Mouse (Mus musculus) CH12.LX (cell line): ENCODE measurements around the gene Gm10428.

Source experiments
- BHLHE40 ChIP-seq: IDR thresholded peaks from 2 replicates; pipeline ENCODE4 v1.6.1; 2011; ENCODE audit warnings: mild to moderate bottlenecking, low read depth, low read length, improper control_type of control experiment
- CTCF ChIP-seq, 2 experiments: IDR thresholded peaks in 1 of 2; conservative IDR thresholded peaks in 1 of 2; 2 replicates each; pipeline ENCODE4 v1.5.1; 2011 to 2012; ENCODE audit warnings: low read depth in 2 of 2, low read length in 2 of 2, improper control_type of control experiment in 1 of 2, inconsistent platforms in 1 of 2, mild to moderate bottlenecking in 1 of 2, moderate library complexity in 1 of 2
- E2F4 ChIP-seq: IDR thresholded peaks from 2 replicates; pipeline ENCODE4 v1.6.1; 2011; ENCODE audit warnings: low read depth, low read length, improper control_type of control experiment; ENCODE audit not compliant: insufficient replicate concordance
- EP300 ChIP-seq: IDR thresholded peaks from 2 replicates; pipeline ENCODE4 v1.6.1; 2011; ENCODE audit warnings: low read length, improper control_type of control experiment
- ETS1 ChIP-seq: conservative IDR thresholded peaks from 2 replicates; pipeline ENCODE4 v1.6.1; 2012; ENCODE audit warnings: low read depth, mild to moderate bottlenecking, inconsistent platforms, low read length, improper control_type of control experiment, moderate library complexity
- GABPA ChIP-seq: IDR thresholded peaks from 2 replicates; pipeline ENCODE4 v1.6.1; 2012; ENCODE audit warnings: low read depth, low read length, improper control_type of control experiment, inconsistent platforms; ENCODE audit not compliant: insufficient replicate concordance
- HCFC1 ChIP-seq: IDR thresholded peaks from 2 replicates; pipeline ENCODE4 v1.6.1; 2012; ENCODE audit warnings: low read depth, mild to moderate bottlenecking, inconsistent platforms, low read length, improper control_type of control experiment
- MAX ChIP-seq: IDR thresholded peaks from 2 replicates; pipeline ENCODE4 v1.6.1; 2011; ENCODE audit warnings: low read length, improper control_type of control experiment
- POLR2A ChIP-seq: IDR thresholded peaks from 2 replicates; pipeline ENCODE4 v1.6.1; 2011; ENCODE audit warnings: low read depth, mild to moderate bottlenecking, improper control_type of control experiment, low read length
- RAD21 ChIP-seq: IDR thresholded peaks from 2 replicates; pipeline ENCODE4 v1.6.1; 2011; ENCODE audit warnings: low read depth, mild to moderate bottlenecking, low read length, improper control_type of control experiment, moderate library complexity
- UBTF ChIP-seq: IDR thresholded peaks from 2 replicates; pipeline ENCODE4 v1.6.1; 2012; ENCODE audit warnings: low read depth, mild to moderate bottlenecking, inconsistent platforms, low read length, improper control_type of control experiment, moderate library complexity
- USF1 ChIP-seq: IDR thresholded peaks from 2 replicates; pipeline ENCODE4 v1.6.1; 2014; ENCODE audit warnings: low read depth, mild to moderate bottlenecking, inconsistent platforms, low read length, improper control_type of control experiment

- TF ChIP-seq E2F4 (no peak), MAX (peak; percentile 85), HCFC1 (peak; percentile 64), GABPA (no peak), POLR2A (peak; percentile 93), CTCF (conservative IDR thresholded peaks at IDR 0.05 in 1 of 2, IDR thresholded peaks at IDR 0.05 in 1 of 2; ENCODE audit: low read depth in 2 of 2, low read length in 2 of 2) (no peak), EP300 (no peak), UBTF (no peak), ETS1 (no peak; the same call in 1 of the 2 replicates), RAD21 (no peak), USF1 (no peak), BHLHE40 (peak; percentile 19; the same call in 1 of the 2 replicates)
Measured at GRCm38 (mm10) chr11:62731311-62732021, 21.4 kb upstream of the Gm10428 start, which contains the start of gene Zfp287.
